24 mouse cellular contexts compared by ENCODE assay signal in genomic region chr2:90754188-90754587, GRCm38 (mm10). TPM values are rescaled to one million over a fixed set of nuclear protein-coding genes. Genes with fewer than 3 reads are reported as not detected.
"Had no signal": no experiment of that assay in that cellular context is flagged by ENCODE, and none has a peak within 500 bp of the region (broad histone marks: within the 10 kb centered on the region; RNA-seq: fewer than 3 reads in every experiment).

No protein-coding gene starts in this region.

- H3K9ac ChIP-seq: heart, embryonic 12.5 days; hindbrain, embryonic 13.5 days; hindbrain, embryonic 15.5 days; limb, embryonic 13.5 days; limb, embryonic 15.5 days; liver, embryonic 14.5 days had no signal

- H3K4me2 ChIP-seq: heart, embryonic 12.5 days; hindbrain, embryonic 13.5 days; hindbrain, embryonic 15.5 days; limb, embryonic 13.5 days; limb, embryonic 15.5 days had no signal

- H3K27ac ChIP-seq: heart, embryonic 10.5 days; hindbrain, embryonic 13.5 days; hindbrain, embryonic 15.5 days; hindbrain, postnatal 0 days; layer of hippocampus, adult 2 months; limb, embryonic 13.5 days; limb, embryonic 15.5 days; liver, embryonic 14.5 days had no signal

- H3K4me3 ChIP-seq: heart, embryonic 10.5 days; heart, embryonic 12.5 days; hindbrain, embryonic 13.5 days; hindbrain, embryonic 15.5 days; layer of hippocampus, adult 2 months; limb, embryonic 13.5 days; limb, embryonic 15.5 days had no signal

- ATAC-seq: hindbrain, postnatal 0 days; intestine, embryonic 16.5 days had no signal

- H3K27me3 ChIP-seq: heart, embryonic 12.5 days; hindbrain, embryonic 13.5 days; hindbrain, embryonic 15.5 days; limb, embryonic 13.5 days; limb, embryonic 15.5 days had no signal

- DNase-seq: gastrocnemius, postnatal 14 days; gastrocnemius, postnatal 36 days; heart, adult 18-20 months; heart, postnatal 10 days; heart, postnatal 36 days; kidney, adult 11 months; kidney, adult 8-10 months; kidney, postnatal 10 days; kidney, postnatal 25 days; kidney, postnatal 4 days; layer of hippocampus, postnatal 36 days; left cerebral cortex, postnatal 4 days had no signal

- H3K4me1 ChIP-seq: heart, embryonic 10.5 days had no signal

- H3K9me3 ChIP-seq: heart, embryonic 10.5 days; heart, embryonic 12.5 days; hindbrain, embryonic 13.5 days; hindbrain, embryonic 15.5 days; limb, embryonic 13.5 days; limb, embryonic 15.5 days had no signal

RNA-seq across cellular contexts. Expression of gene Agbl2, which starts 28.3 kb away (rescaled TPM):
- total RNA-seq: hematopoietic stem cell, adult 5-6 weeks; liver, adult 2 months had no signal
